8 mouse cellular contexts compared by ENCODE assay signal in genomic region chr16:76680061-76680911, GRCm38 (mm10).
DNase-seq lines count a peak whose midpoint lies in the region; ATAC-seq and TF ChIP-seq lines count a peak whose summit lies in the region.

No protein-coding gene starts in this region.

- H3K36me3 ChIP-seq in heart, embryonic 16.5 days (ENCODE audit: control insufficient read depth, insufficient read depth) = no peaks in the 10 kb centered on the region

- ATAC-seq in cerebellum, adult (ENCODE audit: insufficient number of reproducible peaks, low FRiP score, low TSS enrichment) = 0 out of 2 replicates have a peak, but pooled peaks have one; percentile 48
- ATAC-seq in heart, embryonic 16.5 days (replicated peaks; ENCODE audit: extremely low read depth, insufficient read depth, low FRiP score) = 0 out of 2 replicates have a peak, but pooled peaks have one; percentile 55

- H3K9me3 ChIP-seq in heart, embryonic 16.5 days (replicated peaks; ENCODE audit: control insufficient read depth, low read length) = peaks cover 5% of the 10 kb centered on the region

- H3K27me3 ChIP-seq in heart, embryonic 16.5 days (ENCODE audit: control insufficient read depth, insufficient read depth, low read length) = no peaks in the 10 kb centered on the region

- no peaks in the 10 kb centered on the region for H3K4me1 ChIP-seq in heart, embryonic 16.5 days (ENCODE audit: control insufficient read depth, insufficient read depth, low read length)

- no peak for TF ChIP-seq CTCF in brain, embryonic 14.5 days (IDR thresholded peaks at IDR 0.05; ENCODE audit: borderline replicate concordance, extremely low read depth, insufficient read depth, insufficient read length)

- no peak for DNase-seq in cerebellum, adult 11 months
- DNase-seq in brain, embryonic 14.5 days (ENCODE audit: low read depth) = peak; percentile 27
- DNase-seq in layer of hippocampus, postnatal 14 days (ENCODE audit: low spot score in 2 of 2) = peak; percentile 16 to 19
- DNase-seq in lung, postnatal 10 days = peak; percentile 39
- DNase-seq in spleen, postnatal 10 days (ENCODE audit: low spot score in 2 of 2) = peak; percentile 19 to 31
- DNase-seq in MN1 (ENCODE audit: low spot score) = no peak

- no peak for TF ChIP-seq POLR2A in brain, embryonic 14.5 days (IDR thresholded peaks at IDR 0.05; ENCODE audit: borderline replicate concordance, extremely low read depth, insufficient read depth, insufficient read length, poor library complexity, severe bottlenecking)

- 49% methylated on average over 19 of the region's 19 CpGs for WGBS in heart, embryonic 16.5 days

- H3K4me2 ChIP-seq in heart, embryonic 16.5 days (ENCODE audit: low read depth, low read length) = peak overlapping the region; percentile 55

- no peak overlapping the region for H3K9ac ChIP-seq in heart, embryonic 16.5 days (ENCODE audit: low read length)

- peak overlapping the region; percentile 41; the same call in 1 of the 2 replicates for H3K27ac ChIP-seq in heart, embryonic 16.5 days (ENCODE audit: low read length)

- peak overlapping the region; percentile 34 for H3K4me3 ChIP-seq in heart, embryonic 16.5 days (ENCODE audit: low read length)

Comparison
In these comparisons a context has a peak if more than half of its experiments do, and no peak if none do; other contexts are left out.
1. DNase-seq: peak in brain, embryonic 14.5 days (single experiment), layer of hippocampus, postnatal 14 days (2 of 2), lung, postnatal 10 days (single experiment) and spleen, postnatal 10 days (2 of 2); none in cerebellum, adult 11 months (single experiment) and MN1 (single experiment).